Mouse (Mus musculus) activated CD4-positive, CD25-positive, alpha-beta regulatory T cell, adult 4 months (primary cell): Measurements from ENCODE around the gene Kiss1. TPM values are rescaled to one million over a fixed set of nuclear protein-coding genes. Genes with fewer than 3 reads are reported as not detected.

ENCODE experiments used
- ATAC-seq: one replicate; pipeline ENCODE4 v1.8.0; 2017
- polyA plus RNA-seq, 2 experiments: library from polyadenylated mRNA; unstranded; fragments of 100-300 nt; shearing (Covaris generic); gene quantifications; one replicate each; pipeline ENCODE4 v1.2.1; 2017

The Kiss1 gene
- polyA plus RNA-seq, 2 experiments from 2014 or later = not detected

GRCm38 (mm10) chr1:133363276-133364021, 41.8 kb downstream of the Kiss1 start, which contains the start of gene Etnk2:
Etnk2 (plus strand) TSS chr1:133363572.
- ATAC-seq = no peak

- no peak for ATAC-seq
Measured at GRCm38 (mm10) chr1:133364022-133364630, 42.5 kb downstream of the Kiss1 start.

GRCm38 (mm10) chr1:133364890-133365289, 43.2 kb downstream of the Kiss1 start:
- ATAC-seq = no peak

GRCm38 (mm10) chr1:133366951-133367605, 45.4 kb downstream of the Kiss1 start:
- ATAC-seq = no peak

- no peak for ATAC-seq
Measured at GRCm38 (mm10) chr1:133367606-133368488, 46.2 kb downstream of the Kiss1 start.

GRCm38 (mm10) chr1:133368644-133369043, 47.0 kb downstream of the Kiss1 start:
- ATAC-seq = no peak

GRCm38 (mm10) chr1:133370352-133370751, 48.7 kb downstream of the Kiss1 start:
- no peak for ATAC-seq

- ATAC-seq = no peak
Measured at GRCm38 (mm10) chr1:133371431-133371830, 49.8 kb downstream of the Kiss1 start.

GRCm38 (mm10) chr1:133372113-133372512, 50.4 kb downstream of the Kiss1 start:
- ATAC-seq = no peak

- ATAC-seq = no peak
Measured at GRCm38 (mm10) chr1:133375696-133376346, 54.1 kb downstream of the Kiss1 start.

- ATAC-seq = no peak
Measured at GRCm38 (mm10) chr1:133377547-133377946, 55.9 kb downstream of the Kiss1 start.

Other genes starting within 250 kb of the Kiss1 start
- 10 to 100 TPM; 21.7 to 22.4 TPM for gene Ppp1r15b, start 190.7 kb upstream of the Kiss1 start, polyA plus RNA-seq
- under 1 TPM in 1 of 2 experiments, not detected in 1; 0.06 TPM for gene Plekha6, start 157.7 kb upstream of the Kiss1 start, polyA plus RNA-seq
- gene Golt1a, start 12.1 kb upstream of the Kiss1 start, polyA plus RNA-seq = not detected
- gene Ren1, start 28.6 kb downstream of the Kiss1 start, polyA plus RNA-seq = not detected
- gene Etnk2, start 41.7 kb downstream of the Kiss1 start, polyA plus RNA-seq = under 1 TPM in 1 of 2 experiments, not detected in 1; 0.20 TPM
- gene Sox13, start 102.5 kb downstream of the Kiss1 start, polyA plus RNA-seq = not detected